Mouse (Mus musculus) testis, adult 2 months (tissue): ENCODE data around the gene Mphosph9.

Experiments
- CTCF ChIP-seq: fragments of 200-500 bp; IDR thresholded peaks from 2 replicates; pipeline ENCODE4 v1.5.1; 2012; ENCODE audit warnings: low read depth, mild to moderate bottlenecking, inconsistent platforms, low read length, moderate library complexity; ENCODE audit not compliant: control insufficient read depth, insufficient read depth, insufficient replicate concordance
- POLR2A ChIP-seq: fragments of 200-500 bp; IDR thresholded peaks from 2 replicates; pipeline ENCODE4 v1.6.1; 2012; ENCODE audit warnings: low read depth, mild to moderate bottlenecking, inconsistent platforms, low read length, moderate library complexity; ENCODE audit not compliant: control insufficient read depth

DNA sequence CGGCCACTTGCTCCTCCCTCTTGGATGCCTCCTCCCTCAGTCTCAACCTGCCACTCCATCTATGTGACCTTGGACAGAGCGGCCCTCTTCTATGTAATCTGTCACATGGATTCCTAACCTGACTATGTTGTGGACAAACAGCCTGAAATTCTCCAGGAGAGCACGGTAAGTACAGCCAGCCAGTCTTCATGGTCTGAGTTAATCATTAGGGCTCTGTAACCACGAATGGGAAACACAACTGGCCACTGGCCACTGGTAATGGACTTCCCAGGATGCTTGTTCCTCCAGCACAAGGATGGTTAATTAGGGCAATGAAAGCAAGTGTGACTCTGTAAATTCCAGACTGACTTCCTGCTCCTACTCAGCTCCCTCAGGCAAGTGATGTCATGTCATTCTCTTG lies 91.6 kb downstream of the Mphosph9 start:
- no peak for TF ChIP-seq CTCF
- TF ChIP-seq POLR2A, result no peak
